11 mouse cellular contexts compared by ENCODE assay signal in the genomic region with DNA sequence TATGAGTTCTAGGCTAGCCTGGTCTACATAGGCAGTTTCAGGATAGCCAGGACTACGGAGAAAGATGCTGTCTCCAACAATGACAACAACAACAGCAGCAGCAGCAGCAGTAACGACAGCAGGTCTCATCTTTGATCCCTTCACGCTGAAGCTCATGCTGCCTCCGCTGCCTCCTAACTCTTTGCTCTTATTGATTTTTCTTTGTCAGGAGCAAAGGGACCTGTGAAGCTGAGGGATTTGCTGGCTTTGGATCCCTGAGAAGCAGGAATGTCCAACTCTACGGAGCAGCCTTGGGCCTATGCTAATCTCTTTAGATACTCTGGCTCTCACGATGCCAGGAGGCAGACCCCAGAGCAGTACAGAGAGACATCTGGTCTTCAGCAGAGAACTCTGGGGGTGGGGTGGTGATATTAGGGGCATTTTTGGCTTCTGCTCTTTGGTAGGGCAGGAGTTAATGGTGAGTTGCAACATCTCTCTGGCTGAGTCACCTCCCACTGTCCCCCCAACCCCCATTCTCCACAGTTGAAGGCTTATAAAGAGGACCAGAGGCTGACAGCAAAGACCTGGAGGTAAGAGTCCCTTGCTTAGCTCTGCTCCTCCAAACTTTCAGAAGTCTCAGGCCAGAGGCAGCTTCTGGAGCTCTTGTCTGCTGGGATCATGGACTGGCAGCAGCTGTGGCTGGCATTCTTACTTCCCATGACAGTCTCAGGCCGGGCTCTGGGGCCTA. TPM values are rescaled to one million over a fixed set of nuclear protein-coding genes. Genes with fewer than 3 reads are reported as not detected.
A peak's percentile ranks its signal among the peaks of the same experiment; 100 is the strongest.
DNase-seq lines count a peak whose midpoint lies in the region; ATAC-seq and TF ChIP-seq lines count a peak whose summit lies in the region.
"Had no signal": no experiment of that assay in that cellular context is flagged by ENCODE, and none has a peak within 500 bp of the region (broad histone marks: within the 10 kb centered on the region; RNA-seq: fewer than 3 reads in every experiment).

Mmp19 (plus strand) TSS at position 513 of the 727 bp plus-strand sequence.

- H3K9ac ChIP-seq in liver, embryonic 15.5 days: no peak within 1 kb of the TSS
- H3K9ac ChIP-seq in stomach, postnatal 0 days (ENCODE audit: low read length): peak within 1 kb of the TSS; percentile 41; the same call in 1 of the 2 replicates

- no peak for DNase-seq in spleen, adult 2 months (ENCODE audit: low read depth in 1 of 2, low spot score in 2 of 2)
- DNase-seq in spleen, postnatal 36 days (ENCODE audit: low spot score in 2 of 2): no peak
- DNase-seq in stomach, postnatal 0 days (ENCODE audit: low spot score): no peak
- DNase-seq in layer of hippocampus, adult 8-10 months (ENCODE audit: low spot score in 2 of 2): no peak
- DNase-seq in testis, postnatal 14 days (ENCODE audit: low spot score): no peak
- no peak for DNase-seq in layer of hippocampus, postnatal 14 days (ENCODE audit: low spot score in 2 of 2)
- DNase-seq: cerebellum, postnatal 10 days; layer of hippocampus, postnatal 36 days; spleen, adult 18-20 months had no signal

- no peak for TF ChIP-seq CTCF in spleen, adult 2 months (IDR thresholded peaks at IDR 0.05; ENCODE audit: extremely low read depth, insufficient read depth, insufficient read length, insufficient replicate concordance)
- TF ChIP-seq CTCF in stomach, postnatal 0 days (IDR thresholded peaks at IDR 0.05; ENCODE audit: low read depth): no peak

- H3K4me3 ChIP-seq in spleen, adult 2 months (ENCODE audit: extremely low read depth, insufficient read depth, insufficient read length): 0 out of 2 replicates have a peak within 1 kb of the TSS, but pooled peaks have one; percentile 4
- H3K4me3 ChIP-seq in liver, embryonic 15.5 days (replicated peaks): peak within 1 kb of the TSS; percentile 42
- peak within 1 kb of the TSS; percentile 29 for H3K4me3 ChIP-seq in stomach, postnatal 0 days (ENCODE audit: low read depth, low read length)

- TF ChIP-seq EP300 in stomach, postnatal 0 days (optimal IDR thresholded peaks at IDR 0.05): no peak

- ATAC-seq in common myeloid progenitor, adult 5-6 weeks (replicated peaks; ENCODE audit: low read depth, poor library complexity, severe bottlenecking): 0 out of 2 replicates have a peak, but pooled peaks have one; percentile 47
- ATAC-seq in liver, embryonic 15.5 days (ENCODE audit: insufficient read depth): peak; percentile 71; the same call in 1 of the 2 replicates
- peak; percentile 67 for ATAC-seq in stomach, postnatal 0 days (ENCODE audit: low FRiP score, low TSS enrichment)

- peak within 1 kb of the TSS; percentile 48 for H3K4me2 ChIP-seq in liver, embryonic 15.5 days
- peak within 1 kb of the TSS; percentile 35 for H3K4me2 ChIP-seq in stomach, postnatal 0 days (replicated peaks; ENCODE audit: low read depth)

- no peaks in the 10 kb centered on the region for H3K9me3 ChIP-seq in liver, embryonic 15.5 days (replicated peaks)
- H3K9me3 ChIP-seq in stomach, postnatal 0 days (ENCODE audit: control insufficient read depth, low read length): no peaks in the 10 kb centered on the region

- TF ChIP-seq POLR2A in spleen, adult 2 months (IDR thresholded peaks at IDR 0.05; ENCODE audit: low read depth, low read length): no peak

- H3K36me3 ChIP-seq in spleen, adult 2 months (ENCODE audit: control insufficient read depth, insufficient read depth, low read length): no peaks in the 10 kb centered on the region
- H3K36me3 ChIP-seq in liver, embryonic 15.5 days (replicated peaks): no peaks in the 10 kb centered on the region
- no peaks in the 10 kb centered on the region for H3K36me3 ChIP-seq in stomach, postnatal 0 days (ENCODE audit: control insufficient read depth, insufficient read depth, low read length)

- 87% methylated on average over 7 of the region's 7 CpGs for WGBS in spleen, adult 2 months
- 50% methylated on average over 7 of the region's 7 CpGs for WGBS in liver, embryonic 15.5 days (ENCODE audit: insufficient replicate concordance)
- WGBS in stomach, postnatal 0 days: 56% methylated on average over 7 of the region's 7 CpGs

- H3K4me1 ChIP-seq in spleen, adult 2 months (ENCODE audit: control insufficient read depth, insufficient read depth, insufficient read length): no peaks in the 10 kb centered on the region; the same call in 1 of the 2 replicates
- H3K4me1 ChIP-seq in liver, embryonic 15.5 days (replicated peaks): peaks cover 5% of the 10 kb centered on the region; the same call in 1 of the 2 replicates
- no peaks in the 10 kb centered on the region for H3K4me1 ChIP-seq in stomach, postnatal 0 days (replicated peaks; ENCODE audit: control insufficient read depth, insufficient read depth)

- no peak within 1 kb of the TSS for H3K27ac ChIP-seq in spleen, adult 2 months (ENCODE audit: insufficient read depth, low read length)
- H3K27ac ChIP-seq in liver, embryonic 15.5 days (replicated peaks): peak within 1 kb of the TSS; percentile 64
- peak within 1 kb of the TSS; percentile 56; the same call in 1 of the 2 replicates for H3K27ac ChIP-seq in stomach, postnatal 0 days (replicated peaks)

- no peaks in the 10 kb centered on the region for H3K27me3 ChIP-seq in spleen, adult 2 months (ENCODE audit: control insufficient read depth, insufficient read depth, low read length)
- H3K27me3 ChIP-seq in liver, embryonic 15.5 days: no peaks in the 10 kb centered on the region
- H3K27me3 ChIP-seq in stomach, postnatal 0 days (ENCODE audit: control insufficient read depth, insufficient read depth, low read length): no peaks in the 10 kb centered on the region

RNA-seq across cellular contexts. Expression of gene Mmp19, which starts in this region (rescaled TPM):
- polyA plus RNA-seq in spleen, adult 2 months (2012; rRNA removed): 1.7 and 1.8 TPM in 2 replicates
- total RNA-seq in common myeloid progenitor, adult 5-6 weeks (2017): 1.9 and 3.0 TPM in 2 replicates
- polyA plus RNA-seq in liver, embryonic 15.5 days (2015; fragmentation: Nextera tagmentation; extraction: Ambion mirVana): 10.5 and 11.3 TPM in 2 replicates
- 2.0 and 2.1 TPM in 2 replicates for polyA plus RNA-seq in stomach, postnatal 0 days (2015; fragmentation: Nextera tagmentation; extraction: Ambion mirVana)
- 1 to 10 TPM in 2 of 4 experiments, under 1 TPM in 2; 0.64 to 3.3 (median 1.5) TPM for total RNA-seq in layer of hippocampus, adult 8-10 months (2022)
- 1 to 10 TPM in 1 of 2 experiments, under 1 TPM in 1; 0.83 to 1.2 TPM for total RNA-seq in layer of hippocampus, postnatal 14 days (2021)
